Mouse (Mus musculus): ENCODE measurements around the gene Nelfa. TPM values are rescaled to one million over a fixed set of nuclear protein-coding genes. Genes with fewer than 3 reads are reported as not detected.

Gene Nelfa
- polyA plus RNA-seq (2015; fragmentation: Nextera tagmentation; extraction: Ambion mirVana) = 49.5 and 54.9 TPM in 2 replicates

- 0 out of 2 replicates have a peak, but pooled peaks cover 4% of the 10 kb centered on the region for H3K36me3 ChIP-seq
These were observed at the start of gene Nelfa for GRCm38 (mm10) chr5:33936120-33936707. Gene Nelfa (minus strand): TSS chr5:33936413.

GRCm38 (mm10) chr5:33983309-33984121 lies 47.3 kb upstream of the Nelfa start, which contains the start of gene Gm1673:
Gene Gm1673 (plus strand): TSS chr5:33983433.
- 0 out of 2 replicates have a peak, but pooled peaks cover 2% of the 10 kb centered on the region for H3K36me3 ChIP-seq
- H3K4me1 ChIP-seq = peaks cover 16% of the 10 kb centered on the region; the same call in 1 of the 2 replicates
- WGBS = under 1% methylated on average over 86 of the region's 88 CpGs
- H3K27me3 ChIP-seq = no peaks in the 10 kb centered on the region
- no peaks in the 10 kb centered on the region for H3K9me3 ChIP-seq (replicated peaks)
- peak within 1 kb of the TSS; percentile 93 for H3K4me2 ChIP-seq (replicated peaks)
- H3K27ac ChIP-seq (replicated peaks) = peak within 1 kb of the TSS; percentile 78
- H3K9ac ChIP-seq = peak within 1 kb of the TSS; percentile 75
- peak within 1 kb of the TSS; percentile 75 for H3K4me3 ChIP-seq (replicated peaks)
- ATAC-seq (ENCODE audit: insufficient number of reproducible peaks, low FRiP score, low TSS enrichment, low read depth) = peak; percentile 89

More at GRCm38 (mm10) chr5:33936120-33936707, at the start of gene Nelfa:
- Histone ChIP-seq H3K4me1 (peaks cover 22% of the 10 kb centered on the region), H3K9ac (peak within 1 kb of the TSS; percentile 93), H3K27ac (replicated peaks) (peak within 1 kb of the TSS; percentile 94), H3K9me3 (replicated peaks) (no peaks in the 10 kb centered on the region), H3K27me3 (no peaks in the 10 kb centered on the region), H3K4me2 (replicated peaks) (peak within 1 kb of the TSS; percentile 77), H3K4me3 (replicated peaks) (peak within 1 kb of the TSS; percentile 95)
- ATAC-seq (ENCODE audit: insufficient number of reproducible peaks, low FRiP score, low TSS enrichment, low read depth) = peak; percentile 97
- WGBS = under 1% methylated on average over 61 of the region's 61 CpGs

GRCm38 (mm10) chr5:33982731-33983259 lies 46.6 kb upstream of the Nelfa start:
- Histone ChIP-seq H3K36me3 (0 out of 2 replicates have a peak, but pooled peaks cover 2% of the 10 kb centered on the region), H3K4me3 (replicated peaks) (peak overlapping the region; percentile 75), H3K27me3 (no peaks in the 10 kb centered on the region), H3K9ac (peak overlapping the region; percentile 75), H3K4me2 (replicated peaks) (peak overlapping the region; percentile 93), H3K9me3 (replicated peaks) (no peaks in the 10 kb centered on the region), H3K4me1 (peaks cover 16% of the 10 kb centered on the region; the same call in 1 of the 2 replicates), H3K27ac (replicated peaks) (peak overlapping the region; percentile 78)
- peak; percentile 51; the same call in 1 of the 2 replicates for ATAC-seq (ENCODE audit: insufficient number of reproducible peaks, low FRiP score, low TSS enrichment, low read depth)
- WGBS = 4% methylated on average over 26 of the region's 26 CpGs

DNA sequence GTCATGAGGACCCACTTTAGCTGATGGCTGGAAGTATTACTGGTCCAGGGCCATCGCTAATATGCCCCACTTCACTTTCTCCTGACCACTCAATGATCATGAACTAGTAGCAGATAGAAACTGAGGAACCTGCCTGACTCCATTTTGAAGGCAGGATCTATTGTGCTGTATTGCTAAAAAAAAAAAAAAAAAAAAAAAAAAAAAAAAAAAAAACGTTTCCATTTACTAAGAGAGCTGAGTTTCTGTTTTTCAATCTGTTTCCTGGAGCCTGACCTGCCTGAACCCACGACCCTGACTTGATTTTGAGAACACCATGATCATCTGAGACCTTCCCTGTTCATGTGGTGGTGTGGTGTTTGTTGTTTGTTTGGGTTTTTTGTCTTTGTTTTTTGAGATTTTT lies 40.1 kb upstream of the Nelfa start:
- H3K9ac ChIP-seq = no peak overlapping the region
- H3K4me1 ChIP-seq = no peaks in the 10 kb centered on the region
- H3K27ac ChIP-seq (replicated peaks) = no peak overlapping the region
- H3K36me3 ChIP-seq = 0 out of 2 replicates have a peak, but pooled peaks cover 2% of the 10 kb centered on the region
- 41% methylated on average over 3 of the region's 3 CpGs for WGBS
- H3K4me2 ChIP-seq (replicated peaks) = no peak overlapping the region
- no peaks in the 10 kb centered on the region for H3K27me3 ChIP-seq
- ATAC-seq (ENCODE audit: insufficient number of reproducible peaks, low FRiP score, low TSS enrichment, low read depth) = no peak
- no peak overlapping the region for H3K4me3 ChIP-seq (replicated peaks)
- H3K9me3 ChIP-seq (replicated peaks) = no peaks in the 10 kb centered on the region

DNA sequence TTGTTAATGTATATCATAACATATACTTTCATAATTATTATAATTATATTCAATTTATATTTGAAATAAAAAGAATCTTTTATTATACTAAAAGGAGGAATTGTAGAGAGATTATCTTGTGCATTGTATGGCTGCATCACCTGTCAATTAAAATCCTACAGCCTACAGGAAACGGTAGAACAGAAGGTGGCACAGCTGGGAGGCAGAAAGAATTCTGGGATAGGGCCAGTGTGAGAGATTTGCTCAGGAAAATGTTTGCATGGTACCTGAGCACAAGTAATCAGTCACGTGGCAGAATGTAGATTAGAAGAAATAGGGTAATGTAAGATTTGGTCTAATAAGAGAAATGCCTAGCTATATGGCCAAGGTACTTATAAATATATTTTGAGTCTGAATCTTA lies 38.5 kb upstream of the Nelfa start:
- ATAC-seq (ENCODE audit: insufficient number of reproducible peaks, low FRiP score, low TSS enrichment, low read depth) = no peak
- Histone ChIP-seq H3K4me2 (replicated peaks) (no peak overlapping the region), H3K9me3 (replicated peaks) (no peaks in the 10 kb centered on the region), H3K9ac (no peak overlapping the region), H3K4me3 (replicated peaks) (no peak overlapping the region), H3K27ac (replicated peaks) (no peak overlapping the region), H3K27me3 (no peaks in the 10 kb centered on the region; the same call in 1 of the 2 replicates), H3K36me3 (0 out of 2 replicates have a peak, but pooled peaks cover 2% of the 10 kb centered on the region), H3K4me1 (no peaks in the 10 kb centered on the region)
- WGBS = 55% methylated on average over 2 of the region's 2 CpGs

GRCm38 (mm10) chr5:33959382-33959781 lies 23.2 kb upstream of the Nelfa start:
- Histone ChIP-seq H3K27ac (replicated peaks) (no peak overlapping the region), H3K36me3 (no peaks in the 10 kb centered on the region), H3K27me3 (no peaks in the 10 kb centered on the region), H3K9ac (no peak overlapping the region), H3K4me1 (no peaks in the 10 kb centered on the region), H3K4me2 (replicated peaks) (no peak overlapping the region), H3K9me3 (replicated peaks) (0 out of 2 replicates have a peak, but pooled peaks cover under 1% of the 10 kb centered on the region), H3K4me3 (replicated peaks) (no peak overlapping the region)
- 77% methylated on average over 4 of the region's 4 CpGs for WGBS
- ATAC-seq (ENCODE audit: insufficient number of reproducible peaks, low FRiP score, low TSS enrichment, low read depth) = no peak

GRCm38 (mm10) chr5:33955868-33956267 lies 19.7 kb upstream of the Nelfa start:
- Histone ChIP-seq H3K9ac (no peak overlapping the region), H3K27me3 (no peaks in the 10 kb centered on the region), H3K27ac (replicated peaks) (no peak overlapping the region), H3K36me3 (no peaks in the 10 kb centered on the region), H3K4me1 (no peaks in the 10 kb centered on the region), H3K9me3 (replicated peaks) (peaks cover 7% of the 10 kb centered on the region; the same call in 1 of the 2 replicates), H3K4me2 (replicated peaks) (no peak overlapping the region), H3K4me3 (replicated peaks) (no peak overlapping the region)
- 54% methylated on average over 4 of the region's 4 CpGs for WGBS
- no peak for ATAC-seq (ENCODE audit: insufficient number of reproducible peaks, low FRiP score, low TSS enrichment, low read depth)

DNA sequence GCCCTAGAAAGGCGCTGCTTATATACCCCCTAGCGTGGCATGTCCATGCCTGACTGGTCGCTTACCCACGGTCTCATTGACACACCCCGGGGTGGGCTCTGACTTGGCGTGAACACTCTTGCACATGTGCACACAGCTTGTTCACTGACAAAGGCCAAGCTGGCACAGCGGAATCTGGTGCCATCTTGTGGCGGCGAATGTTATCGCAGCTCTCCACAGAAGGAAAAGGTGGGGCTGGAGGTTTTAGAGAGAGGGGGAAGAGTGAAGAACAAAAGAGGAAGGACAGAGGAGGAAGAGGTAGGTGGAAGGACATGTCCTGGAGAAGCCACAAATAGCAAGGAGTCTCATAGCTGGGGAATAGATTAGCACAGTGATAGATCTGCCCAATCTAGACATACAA lies 18.1 kb upstream of the Nelfa start:
- Histone ChIP-seq H3K9me3 (replicated peaks) (peaks cover 7% of the 10 kb centered on the region; the same call in 1 of the 2 replicates), H3K9ac (no peak overlapping the region), H3K36me3 (no peaks in the 10 kb centered on the region), H3K27ac (replicated peaks) (no peak overlapping the region), H3K4me3 (replicated peaks) (no peak overlapping the region), H3K27me3 (no peaks in the 10 kb centered on the region), H3K4me2 (replicated peaks) (no peak overlapping the region), H3K4me1 (no peaks in the 10 kb centered on the region)
- 34% methylated on average over 10 of the region's 10 CpGs for WGBS
- ATAC-seq (ENCODE audit: insufficient number of reproducible peaks, low FRiP score, low TSS enrichment, low read depth) = no peak

DNA sequence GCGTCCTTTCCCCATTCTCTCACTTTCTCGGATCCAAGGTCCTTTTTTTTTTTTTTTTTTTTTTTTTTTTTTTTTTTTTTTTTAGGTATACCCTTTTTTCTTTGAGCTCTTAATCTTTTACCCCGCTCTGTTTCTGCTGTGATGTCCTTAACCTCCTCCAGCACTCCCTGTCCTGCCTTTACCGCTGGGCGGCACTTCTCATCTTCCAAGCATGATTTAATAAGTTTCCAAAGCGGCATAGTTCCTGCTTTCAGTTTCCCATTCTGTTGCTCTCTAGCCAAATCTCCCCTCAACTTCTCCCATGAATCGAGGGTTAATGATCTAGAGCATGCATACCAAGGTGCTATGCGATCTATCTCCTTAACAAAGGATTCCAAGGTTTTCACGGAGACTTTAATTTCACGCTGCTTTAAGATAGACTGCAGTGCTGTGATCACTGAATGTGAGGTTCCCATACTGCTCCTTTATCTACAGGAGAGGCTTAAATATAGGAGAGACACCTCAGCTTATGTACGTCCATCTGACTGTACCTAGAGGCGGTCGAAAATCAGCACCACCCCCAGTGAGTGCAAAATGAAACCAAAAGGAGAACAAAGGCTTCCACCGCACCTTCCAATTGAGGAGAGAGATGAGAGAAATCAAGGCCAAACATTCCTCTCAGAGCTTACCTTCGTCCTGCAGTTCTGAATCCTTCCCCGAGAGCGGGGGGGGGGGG lies 17.4 kb upstream of the Nelfa start:
- Histone ChIP-seq H3K4me1 (no peaks in the 10 kb centered on the region), H3K9ac (no peak overlapping the region), H3K4me2 (replicated peaks) (no peak overlapping the region), H3K9me3 (replicated peaks) (peaks cover 7% of the 10 kb centered on the region; the same call in 1 of the 2 replicates), H3K4me3 (replicated peaks) (no peak overlapping the region), H3K27me3 (no peaks in the 10 kb centered on the region), H3K36me3 (no peaks in the 10 kb centered on the region), H3K27ac (replicated peaks) (no peak overlapping the region)
- WGBS = 82% methylated on average over 17 of the region's 17 CpGs
- no peak for ATAC-seq (ENCODE audit: insufficient number of reproducible peaks, low FRiP score, low TSS enrichment, low read depth)

GRCm38 (mm10) chr5:33948314-33948713 lies 12.1 kb upstream of the Nelfa start:
- Histone ChIP-seq H3K27ac (replicated peaks) (no peak overlapping the region), H3K36me3 (no peaks in the 10 kb centered on the region), H3K27me3 (no peaks in the 10 kb centered on the region), H3K9ac (no peak overlapping the region), H3K9me3 (replicated peaks) (peaks cover 14% of the 10 kb centered on the region), H3K4me3 (replicated peaks) (no peak overlapping the region), H3K4me2 (replicated peaks) (no peak overlapping the region), H3K4me1 (no peaks in the 10 kb centered on the region)
- WGBS = 87% methylated on average over 4 of the region's 4 CpGs
- ATAC-seq (ENCODE audit: insufficient number of reproducible peaks, low FRiP score, low TSS enrichment, low read depth) = no peak

Data from embryonic facial prominence, embryonic 15.5 days (tissue).